Mouse (Mus musculus) limb, embryonic 11.5 days (tissue): ENCODE measurements around the gene Dydc1. TPM values are rescaled to one million over a fixed set of nuclear protein-coding genes. Genes with fewer than 3 reads are reported as not detected.

ENCODE experiments used
- ATAC-seq: fragments of 200-750 bp; cut with Nextera tagmentation; 2 replicates; pipeline ENCODE4 v1.8.0; 2017; ENCODE audit warnings: low read depth; ENCODE audit not compliant: insufficient number of reproducible peaks, low FRiP score, low TSS enrichment
- DNase-seq: peaks from one replicate; pipeline ENCODE4 v3.0.0-alpha.2; 2015; ENCODE audit warnings: low spot score
- H3K27ac ChIP-seq: fragments of 300-500 bp; sonication (generic); replicated peaks from 2 replicates; pipeline ENCODE4 v1.5.1; 2014; ENCODE audit warnings: low read depth, mild to moderate bottlenecking, low read length
- H3K27me3 ChIP-seq: fragments of 300-500 bp; sonication (generic); 2 replicates; pipeline ENCODE4 v1.6.1; 2014; ENCODE audit warnings: mild to moderate bottlenecking, low read length, mixed read lengths; ENCODE audit not compliant: control insufficient read depth, insufficient read depth
- H3K36me3 ChIP-seq: fragments of 300-500 bp; sonication (generic); 2 replicates; pipeline ENCODE4 v1.6.1; 2014; ENCODE audit warnings: mild to moderate bottlenecking, low read length, moderate library complexity, mixed read lengths; ENCODE audit not compliant: control insufficient read depth, insufficient read depth
- H3K4me1 ChIP-seq: fragments of 300-500 bp; sonication (generic); 2 replicates; pipeline ENCODE4 v1.6.1; 2014; ENCODE audit warnings: low read length, mixed read lengths; ENCODE audit not compliant: control insufficient read depth, insufficient read depth
- H3K4me2 ChIP-seq: fragments of 300-500 bp; sonication (generic); 2 replicates; pipeline ENCODE4 v1.6.1; 2014; ENCODE audit warnings: low read depth, mild to moderate bottlenecking, moderate library complexity; ENCODE audit not compliant: severe bottlenecking
- H3K4me3 ChIP-seq: fragments of 300-500 bp; sonication (generic); 2 replicates; pipeline ENCODE4 v1.5.1; 2014; ENCODE audit warnings: low read depth, low read length
- H3K9ac ChIP-seq: fragments of 300-500 bp; sonication (generic); 2 replicates; pipeline ENCODE4 v1.6.1; 2014; ENCODE audit warnings: mild to moderate bottlenecking, low read length
- H3K9me3 ChIP-seq: fragments of 300-500 bp; sonication (generic); 2 replicates; pipeline ENCODE4 v1.6.1; 2016; ENCODE audit warnings: low read length; ENCODE audit not compliant: control insufficient read depth
- WGBS: fragments of 180-500 bp; shearing (Covaris S2); extraction: QIAGEN DNeasy Blood & Tissue Kit; methylation state at CpG from one replicate; pipeline ENCODE4 v1.1.7; 2014; 5-methylcytosine and 5-hydroxymethylcytosine counted together
- polyA plus RNA-seq: library from polyadenylated mRNA; unstranded; fragments of >200 nt; fragmentation: Nextera tagmentation; extraction: Ambion mirVana; gene quantifications from 2 replicates; pipeline ENCODE4 v1.2.1, GENCODE M21; 2014

Dydc1 gene
- polyA plus RNA-seq, 1 experiment from 2014 or later, result not detected

DNA sequence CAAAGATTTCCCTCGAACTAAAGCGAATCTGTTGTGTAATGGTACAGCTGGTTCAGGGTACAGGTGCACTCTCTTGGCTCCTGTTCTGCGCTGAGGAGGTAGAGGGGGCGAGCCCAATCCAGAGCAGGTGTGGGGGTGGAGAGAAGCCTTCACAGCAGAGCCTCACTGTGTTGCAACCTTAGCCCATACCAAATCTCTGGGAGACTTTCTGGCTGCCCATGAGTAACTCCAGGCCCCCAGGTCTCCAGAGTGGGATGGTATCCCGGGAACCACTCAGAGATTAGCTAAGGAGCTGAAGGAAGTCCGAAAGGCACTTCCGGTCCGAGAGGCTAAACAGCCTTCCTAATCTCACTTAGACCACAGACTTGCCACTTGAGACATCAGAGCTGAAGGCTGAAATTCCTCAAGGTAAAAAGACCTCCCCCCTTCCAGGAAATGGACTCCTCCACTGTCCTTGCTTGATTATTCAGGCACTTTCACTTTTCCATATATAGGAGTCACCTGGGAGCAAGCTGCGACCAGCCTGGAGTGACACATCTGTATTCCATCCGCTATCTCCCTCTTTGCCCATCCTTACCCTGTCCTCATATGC is 32.2 kb downstream of the Dydc1 start, which contains the start of gene Mat1a:
Gene Mat1a (plus strand): TSS at position 183 of the 592 bp plus-strand sequence.
- no peaks in the 10 kb centered on the region for H3K9me3 ChIP-seq
- no peak within 1 kb of the TSS for H3K4me2 ChIP-seq
- H3K4me3 ChIP-seq, result no peak within 1 kb of the TSS
- DNase-seq (no peak), ATAC-seq (no peak)
- no peaks in the 10 kb centered on the region for H3K27me3 ChIP-seq
- H3K36me3 ChIP-seq, result no peaks in the 10 kb centered on the region
- WGBS, result 73% methylated on average over 10 of the region's 10 CpGs
- no peak within 1 kb of the TSS for H3K9ac ChIP-seq
- no peaks in the 10 kb centered on the region for H3K4me1 ChIP-seq
- H3K27ac ChIP-seq, result no peak within 1 kb of the TSS

DNA sequence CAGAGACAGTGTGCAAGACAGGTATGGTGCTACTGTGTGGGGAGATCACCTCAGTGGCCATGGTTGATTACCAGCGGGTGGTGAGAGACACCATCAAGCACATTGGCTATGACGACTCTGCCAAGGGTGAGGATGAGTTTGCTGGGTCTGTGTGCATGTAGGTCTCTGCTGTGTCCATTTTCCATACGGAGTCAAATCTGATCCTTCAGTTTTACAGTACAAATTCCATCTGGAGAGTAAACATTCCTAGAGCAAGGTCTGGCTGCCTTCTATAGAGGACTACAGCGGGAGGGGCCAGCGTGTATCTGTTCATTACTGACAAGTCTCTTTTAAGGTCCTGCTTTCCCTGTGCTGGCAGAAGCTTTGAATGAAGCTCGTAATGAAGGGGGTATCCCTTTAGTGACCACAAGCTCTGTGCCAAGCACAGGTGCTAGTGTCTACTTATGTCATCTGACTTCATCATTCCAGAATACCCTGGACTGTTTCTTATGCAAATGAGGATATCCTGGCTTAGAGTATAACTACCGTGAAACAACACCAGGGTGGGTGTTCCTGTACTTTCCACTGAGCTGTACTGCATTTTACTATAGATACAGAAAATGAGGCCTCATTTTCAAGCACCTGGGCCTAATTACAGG is 38.4 kb downstream of the Dydc1 start:
- Histone ChIP-seq H3K4me1 (no peaks in the 10 kb centered on the region), H3K27ac (no peak overlapping the region), H3K4me3 (no peak overlapping the region), H3K9ac (no peak overlapping the region), H3K27me3 (no peaks in the 10 kb centered on the region), H3K4me2 (no peak overlapping the region), H3K9me3 (no peaks in the 10 kb centered on the region), H3K36me3 (no peaks in the 10 kb centered on the region)
- ATAC-seq (no peak), DNase-seq (no peak)
- WGBS, result 89% methylated on average over 7 of the region's 7 CpGs

DNA sequence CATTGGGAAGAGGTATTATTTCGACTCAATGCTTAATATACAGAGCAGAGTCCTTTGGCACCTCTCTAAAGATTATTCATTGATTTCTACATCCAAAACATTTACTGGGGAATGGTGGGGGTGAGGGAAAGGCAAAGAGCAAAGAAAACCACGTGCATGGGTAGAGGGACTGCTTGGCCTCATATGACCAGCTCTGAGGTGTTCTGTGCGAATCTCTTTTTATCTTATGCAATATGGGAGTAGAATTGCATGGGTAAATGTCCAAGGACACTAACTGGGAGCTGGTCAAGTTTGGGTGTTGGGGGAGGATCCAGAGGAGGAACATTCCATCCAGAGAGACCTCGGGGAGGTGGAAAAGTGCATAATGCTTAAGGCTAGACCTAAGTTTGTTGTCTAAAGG is 40.2 kb downstream of the Dydc1 start:
- H3K4me3 ChIP-seq, result no peak overlapping the region
- H3K9ac ChIP-seq, result no peak overlapping the region
- no peak for DNase-seq
- H3K4me2 ChIP-seq, result no peak overlapping the region
- no peaks in the 10 kb centered on the region for H3K4me1 ChIP-seq
- no peak for ATAC-seq
- no peaks in the 10 kb centered on the region for H3K9me3 ChIP-seq
- no peaks in the 10 kb centered on the region for H3K27me3 ChIP-seq
- WGBS, result 82% methylated on average over 4 of the region's 4 CpGs
- H3K36me3 ChIP-seq, result no peaks in the 10 kb centered on the region
- no peak overlapping the region for H3K27ac ChIP-seq

DNA sequence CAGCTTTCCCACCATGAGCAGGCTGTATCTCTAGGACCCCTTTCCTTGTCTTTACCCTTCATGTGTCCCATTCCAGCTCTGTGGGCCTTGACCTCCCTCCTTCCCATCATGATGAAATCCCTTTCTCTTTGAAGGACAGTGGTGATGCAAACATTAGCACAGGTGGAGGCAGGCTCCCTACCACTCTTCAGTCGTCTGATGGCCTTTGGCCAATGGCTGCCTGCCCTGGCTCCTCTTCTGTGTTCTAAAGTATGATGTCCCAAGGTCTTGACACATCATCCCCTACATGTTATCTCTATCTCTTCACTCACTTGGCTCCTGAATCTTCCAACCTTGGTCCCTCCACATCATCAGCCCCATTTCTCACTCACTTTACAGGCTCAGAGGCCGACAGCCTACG is 43.6 kb downstream of the Dydc1 start:
- WGBS, result 86% methylated on average over 3 of the region's 3 CpGs
- no peaks in the 10 kb centered on the region for H3K36me3 ChIP-seq

DNA sequence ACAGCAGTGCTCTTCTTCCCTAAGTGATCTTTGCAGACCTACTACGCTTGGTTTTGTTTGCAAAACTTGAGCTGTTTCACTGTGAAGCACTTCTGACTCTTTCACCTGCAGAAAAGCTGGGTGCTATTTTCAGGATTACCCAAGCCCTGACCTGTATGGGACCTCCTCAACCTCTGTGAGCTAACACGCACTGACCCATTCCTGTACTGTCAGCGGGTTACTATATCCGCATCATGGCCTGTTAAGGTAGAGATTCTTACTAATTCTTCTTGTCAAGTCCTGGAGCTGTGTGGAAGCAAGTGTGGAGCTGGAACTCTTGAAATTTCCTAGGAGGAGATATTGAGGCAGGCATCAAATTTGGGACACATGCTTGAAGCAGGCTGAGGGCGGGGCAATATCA is 52.0 kb downstream of the Dydc1 start:
- Histone ChIP-seq H3K9ac (no peak overlapping the region), H3K27me3 (no peaks in the 10 kb centered on the region), H3K36me3 (no peaks in the 10 kb centered on the region), H3K4me2 (no peak overlapping the region), H3K27ac (no peak overlapping the region), H3K4me1 (no peaks in the 10 kb centered on the region), H3K9me3 (no peaks in the 10 kb centered on the region), H3K4me3 (no peak overlapping the region)
- WGBS, result 91% methylated on average over 5 of the region's 5 CpGs
- no peak for DNase-seq
- no peak for ATAC-seq

More for the DNA sequence above, 43.6 kb downstream of the Dydc1 start:
- H3K9ac ChIP-seq, result no peak overlapping the region
- DNase-seq, result no peak
- H3K27me3 ChIP-seq, result no peaks in the 10 kb centered on the region
- H3K9me3 ChIP-seq, result no peaks in the 10 kb centered on the region
- no peaks in the 10 kb centered on the region for H3K4me1 ChIP-seq
- no peak overlapping the region for H3K4me3 ChIP-seq
- no peak for ATAC-seq
- no peak overlapping the region for H3K27ac ChIP-seq
- H3K4me2 ChIP-seq, result no peak overlapping the region

DNA sequence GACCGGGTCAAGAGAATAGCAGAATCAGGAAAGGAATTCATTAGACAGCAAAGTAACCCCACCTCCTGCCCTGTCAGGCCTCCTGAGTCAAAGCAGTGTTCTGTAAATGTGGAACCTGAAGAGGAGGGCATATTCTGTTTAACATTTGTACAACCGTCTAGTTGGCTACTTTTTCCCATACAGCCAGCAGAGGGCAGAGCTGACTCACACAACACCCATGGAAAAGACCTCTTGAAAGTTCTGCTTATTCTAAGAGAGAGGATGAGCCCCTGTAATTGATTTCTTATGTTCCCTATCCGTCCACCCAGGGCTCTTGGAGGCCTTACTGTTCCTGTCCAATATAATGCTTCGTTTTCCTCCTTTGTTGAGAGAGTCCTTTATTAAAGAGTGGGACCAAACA is 55.3 kb downstream of the Dydc1 start:
- H3K4me1 ChIP-seq, result no peaks in the 10 kb centered on the region
- H3K27ac ChIP-seq, result no peak overlapping the region
- H3K27me3 ChIP-seq, result no peaks in the 10 kb centered on the region
- no peak overlapping the region for H3K9ac ChIP-seq
- H3K4me3 ChIP-seq, result no peak overlapping the region
- ATAC-seq (no peak), DNase-seq (peak; percentile 41)
- WGBS, result 19% methylated on average over 4 of the region's 4 CpGs
- H3K4me2 ChIP-seq, result no peak overlapping the region
- no peaks in the 10 kb centered on the region for H3K36me3 ChIP-seq
- H3K9me3 ChIP-seq, result no peaks in the 10 kb centered on the region

DNA sequence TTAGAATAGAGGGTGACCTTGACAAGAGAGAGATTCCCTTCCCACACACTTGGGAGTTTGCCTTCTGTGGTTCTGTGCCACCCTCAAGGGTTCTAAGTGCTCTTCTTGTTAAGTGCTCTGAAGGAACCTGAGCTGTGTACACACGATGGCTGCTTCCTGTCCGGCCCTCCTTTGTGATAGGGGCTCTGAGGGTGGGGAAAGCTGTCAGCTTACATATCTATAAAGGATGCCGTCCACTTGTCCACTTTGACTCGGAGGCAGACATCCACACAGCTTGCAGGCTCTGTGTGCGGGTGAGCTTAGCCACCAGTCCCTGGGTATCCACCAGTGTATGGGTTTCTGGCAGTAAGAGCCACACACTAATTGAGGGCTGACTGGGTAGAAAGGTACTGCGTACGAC is 58.8 kb downstream of the Dydc1 start, which contains the start of gene Sftpa1:
Gene Sftpa1 (plus strand): TSS at position 243 of the 400 bp plus-strand sequence.
- ATAC-seq, result no peak
- Histone ChIP-seq H3K36me3 (no peaks in the 10 kb centered on the region), H3K4me3 (no peak within 1 kb of the TSS), H3K27ac (no peak within 1 kb of the TSS), H3K4me2 (no peak within 1 kb of the TSS), H3K27me3 (no peaks in the 10 kb centered on the region), H3K4me1 (no peaks in the 10 kb centered on the region), H3K9me3 (no peaks in the 10 kb centered on the region), H3K9ac (no peak within 1 kb of the TSS)
- 89% methylated on average over 7 of the region's 7 CpGs for WGBS
- DNase-seq, result no peak

DNA sequence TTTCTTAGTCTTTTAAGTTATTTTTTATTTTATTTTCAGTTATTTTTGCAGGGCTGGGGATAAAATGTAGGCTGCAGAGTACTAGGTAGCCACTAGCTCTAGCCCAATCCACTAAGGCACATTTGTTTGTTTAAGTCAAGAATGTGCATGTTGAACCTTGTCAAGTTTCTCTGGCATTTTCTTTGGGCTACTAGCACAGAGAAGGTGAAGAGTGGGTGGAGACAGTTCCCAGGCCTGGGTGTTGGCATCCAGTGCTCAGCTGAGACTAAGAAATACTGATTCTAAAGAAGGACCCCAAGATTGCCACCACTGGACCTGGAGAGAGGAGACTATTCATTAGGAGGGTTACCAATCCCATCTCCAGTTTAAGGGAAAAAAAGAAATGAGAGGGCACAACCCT is 64.3 kb downstream of the Dydc1 start:
- Histone ChIP-seq H3K27ac (no peak overlapping the region), H3K4me2 (no peak overlapping the region), H3K9me3 (no peaks in the 10 kb centered on the region), H3K36me3 (no peaks in the 10 kb centered on the region), H3K4me3 (no peak overlapping the region), H3K9ac (no peak overlapping the region), H3K27me3 (no peaks in the 10 kb centered on the region), H3K4me1 (no peaks in the 10 kb centered on the region)
- ATAC-seq (no peak), DNase-seq (no peak)

DNA sequence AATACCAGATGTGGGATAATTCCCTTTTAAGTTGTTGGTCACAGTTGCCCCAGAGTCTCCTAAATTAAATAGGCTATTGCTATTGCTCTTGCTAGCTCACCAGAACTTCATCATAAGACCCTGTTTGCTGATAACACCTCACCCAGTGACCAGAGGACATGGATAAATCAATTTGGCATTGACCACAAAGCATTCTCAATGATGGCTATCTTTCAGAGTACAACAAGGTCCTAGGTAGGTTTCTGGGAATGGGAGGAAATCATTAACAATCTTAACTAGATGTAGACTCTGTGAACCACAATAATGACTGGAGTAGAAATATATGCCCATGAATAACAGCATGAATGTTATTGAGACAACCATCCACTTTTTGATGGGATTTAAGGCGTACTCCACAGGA is 68.0 kb downstream of the Dydc1 start:
- no peaks in the 10 kb centered on the region for H3K9me3 ChIP-seq
- no peaks in the 10 kb centered on the region for H3K27me3 ChIP-seq
- no peak overlapping the region for H3K4me2 ChIP-seq
- 92% methylated on average over 1 of the region's 1 CpGs for WGBS
- H3K4me3 ChIP-seq, result no peak overlapping the region
- no peak overlapping the region for H3K9ac ChIP-seq
- no peak for DNase-seq
- no peak for ATAC-seq
- H3K36me3 ChIP-seq, result no peaks in the 10 kb centered on the region
- H3K4me1 ChIP-seq, result no peaks in the 10 kb centered on the region
- no peak overlapping the region for H3K27ac ChIP-seq
